Mouse (Mus musculus): ENCODE measurements around the gene Nox1.
"Not testable (repeated sequence)": the region's sequence is repeated elsewhere in the genome, so short reads cannot be mapped to it uniquely, and the experiment has no call there.

Gene Nox1

GRCm38 (mm10) chrX:134221856-134222255 lies at the start of gene Nox1:
Gene Nox1 (minus strand): TSS chrX:134221956.
- DNase-seq = no peak

- no peak for DNase-seq
Observed at GRCm38 (mm10) chrX:134262129-134262528, 40.4 kb upstream of the Nox1 start.

GRCm38 (mm10) chrX:134261191-134261590 lies 39.4 kb upstream of the Nox1 start:
- DNase-seq = no peak

- DNase-seq = no peak
Observed at GRCm38 (mm10) chrX:134248202-134248601, 26.4 kb upstream of the Nox1 start.

- DNase-seq = no peak
Observed at GRCm38 (mm10) chrX:134245946-134246345, 24.2 kb upstream of the Nox1 start.

GRCm38 (mm10) chrX:134238266-134238665 lies 16.5 kb upstream of the Nox1 start:
- no peak for DNase-seq

GRCm38 (mm10) chrX:134233048-134233447 lies 11.3 kb upstream of the Nox1 start:
- no peak for DNase-seq

- no peak for DNase-seq
Observed at GRCm38 (mm10) chrX:134220618-134221017, 1.1 kb downstream of the Nox1 start.

GRCm38 (mm10) chrX:134218161-134218560 lies 3.6 kb downstream of the Nox1 start:
- no peak for DNase-seq

- DNase-seq = peak; percentile 10
Observed at GRCm38 (mm10) chrX:134211151-134211642, 10.6 kb downstream of the Nox1 start.

- no peak for DNase-seq
Observed at GRCm38 (mm10) chrX:134208491-134208890, 13.3 kb downstream of the Nox1 start.

- DNase-seq = not testable (repeated sequence)
Observed at GRCm38 (mm10) chrX:134187201-134187600, 34.6 kb downstream of the Nox1 start, which contains the start of gene Arl13a. Gene Arl13a (plus strand): TSS chrX:134187501.

GRCm38 (mm10) chrX:134174699-134175098 lies 47.1 kb downstream of the Nox1 start:
- DNase-seq = no peak

- no peak for DNase-seq
Observed at GRCm38 (mm10) chrX:134170584-134170983, 51.2 kb downstream of the Nox1 start.

- no peak for DNase-seq
Observed at GRCm38 (mm10) chrX:134163484-134163883, 58.3 kb downstream of the Nox1 start.

- peak; percentile 22 for DNase-seq
Observed at GRCm38 (mm10) chrX:134162826-134163225, 58.9 kb downstream of the Nox1 start.

- no peak for DNase-seq
Observed at GRCm38 (mm10) chrX:134162043-134162720, 59.6 kb downstream of the Nox1 start, which contains the start of gene Xkrx. Gene Xkrx (minus strand): TSS chrX:134162076.

- DNase-seq = no peak
Observed at GRCm38 (mm10) chrX:134160442-134160841, 61.3 kb downstream of the Nox1 start.

- DNase-seq = no peak
Observed at GRCm38 (mm10) chrX:134158151-134158550, 63.6 kb downstream of the Nox1 start.

GRCm38 (mm10) chrX:134141986-134142385 lies 79.8 kb downstream of the Nox1 start:
- DNase-seq = no peak

GRCm38 (mm10) chrX:134141551-134141950 lies 80.2 kb downstream of the Nox1 start:
- DNase-seq = peak; percentile 4

- no peak for DNase-seq
Observed at GRCm38 (mm10) chrX:134140024-134140423, 81.7 kb downstream of the Nox1 start.

GRCm38 (mm10) chrX:134133821-134134220 lies 87.9 kb downstream of the Nox1 start:
- DNase-seq = no peak

GRCm38 (mm10) chrX:134132295-134132694 lies 89.5 kb downstream of the Nox1 start:
- peak; percentile 10 for DNase-seq

GRCm38 (mm10) chrX:134128549-134128948 lies 93.2 kb downstream of the Nox1 start:
- DNase-seq = no peak
